Mouse (Mus musculus): ENCODE data around the gene Ttc12.

Gene Ttc12

GRCm38 (mm10) chr9:49485892-49486311 is at the start of gene Ttc12:
Ttc12 (minus strand) TSS chr9:49486225.
- DNase-seq (ENCODE audit: low spot score in 2 of 2) = peak; percentile 72 to 78

- no peak for DNase-seq (ENCODE audit: low spot score in 2 of 2)
These were observed 48.9 kb upstream of the Ttc12 start for GRCm38 (mm10) chr9:49534958-49535357.

- DNase-seq (ENCODE audit: low spot score in 2 of 2) = no peak
These were observed 48.0 kb upstream of the Ttc12 start for GRCm38 (mm10) chr9:49533912-49534491.

GRCm38 (mm10) chr9:49533455-49533854 is 47.4 kb upstream of the Ttc12 start:
- no peak for DNase-seq (ENCODE audit: low spot score in 2 of 2)

GRCm38 (mm10) chr9:49531833-49532232 is 45.8 kb upstream of the Ttc12 start:
- DNase-seq (ENCODE audit: low spot score in 2 of 2) = no peak

- DNase-seq (ENCODE audit: low spot score in 2 of 2) = no peak
These were observed 45.2 kb upstream of the Ttc12 start for GRCm38 (mm10) chr9:49531257-49531656.

- DNase-seq (ENCODE audit: low spot score in 2 of 2) = no peak
These were observed 44.7 kb upstream of the Ttc12 start for GRCm38 (mm10) chr9:49530739-49531138.

GRCm38 (mm10) chr9:49529366-49529959 is 43.4 kb upstream of the Ttc12 start:
- no peak for DNase-seq (ENCODE audit: low spot score in 2 of 2)

- peak in 1 of 2 experiments; percentile 47 for DNase-seq (ENCODE audit: low spot score in 2 of 2)
These were observed 42.9 kb upstream of the Ttc12 start for GRCm38 (mm10) chr9:49528943-49529342.

GRCm38 (mm10) chr9:49528026-49528425 is 42.0 kb upstream of the Ttc12 start:
- DNase-seq (ENCODE audit: low spot score in 2 of 2) = no peak

GRCm38 (mm10) chr9:49527340-49527739 is 41.3 kb upstream of the Ttc12 start:
- DNase-seq (ENCODE audit: low spot score in 2 of 2) = peak in 1 of 2 experiments; percentile 47

GRCm38 (mm10) chr9:49524721-49525120 is 38.7 kb upstream of the Ttc12 start:
- DNase-seq (ENCODE audit: low spot score in 2 of 2) = no peak

- DNase-seq (ENCODE audit: low spot score in 2 of 2) = no peak
These were observed 37.9 kb upstream of the Ttc12 start for GRCm38 (mm10) chr9:49523881-49524280.

GRCm38 (mm10) chr9:49514306-49514705 is 28.3 kb upstream of the Ttc12 start:
- DNase-seq (ENCODE audit: low spot score in 2 of 2) = no peak

- no peak for DNase-seq (ENCODE audit: low spot score in 2 of 2)
These were observed 24.6 kb upstream of the Ttc12 start for GRCm38 (mm10) chr9:49510666-49511065.

- no peak for DNase-seq (ENCODE audit: low spot score in 2 of 2)
These were observed 23.6 kb upstream of the Ttc12 start for GRCm38 (mm10) chr9:49509628-49510027.

GRCm38 (mm10) chr9:49509094-49509493 is 23.1 kb upstream of the Ttc12 start:
- DNase-seq (ENCODE audit: low spot score in 2 of 2) = no peak

GRCm38 (mm10) chr9:49507829-49508585 is 22.0 kb upstream of the Ttc12 start:
- DNase-seq (ENCODE audit: low spot score in 2 of 2) = no peak

- DNase-seq (ENCODE audit: low spot score in 2 of 2) = no peak
These were observed 18.6 kb upstream of the Ttc12 start for GRCm38 (mm10) chr9:49504658-49505057.

GRCm38 (mm10) chr9:49502245-49502644 is 16.2 kb upstream of the Ttc12 start:
- peak in 1 of 2 experiments; percentile 17 for DNase-seq (ENCODE audit: low spot score in 2 of 2)

- DNase-seq (ENCODE audit: low spot score in 2 of 2) = peak; percentile 8 to 11
These were observed 13.9 kb upstream of the Ttc12 start for GRCm38 (mm10) chr9:49499878-49500277.

GRCm38 (mm10) chr9:49493979-49494649 is 8.1 kb upstream of the Ttc12 start:
- DNase-seq (ENCODE audit: low spot score in 2 of 2) = peak; percentile 72 to 77
